Mouse (Mus musculus) CD4-positive, CD25-positive, alpha-beta regulatory T cell, adult 4 months (primary cell): ENCODE data around the gene Tmem198. TPM values are rescaled to one million over a fixed set of nuclear protein-coding genes. Genes with fewer than 3 reads are reported as not detected.

Experiments used
- ATAC-seq: one replicate; pipeline ENCODE4 v1.8.0; 2017
- polyA plus RNA-seq, 2 experiments: library from polyadenylated mRNA; unstranded; fragments of 100-300 nt; shearing (Covaris generic); gene quantifications; one replicate each; pipeline ENCODE4 v1.2.1; 2017

Tmem198 gene
- polyA plus RNA-seq, 2 experiments from 2014 or later, result not detected

GRCm38 (mm10) chr1:75490785-75491551, 11.6 kb downstream of the Tmem198 start:
- no peak for ATAC-seq

GRCm38 (mm10) chr1:75492579-75493170, 13.3 kb downstream of the Tmem198 start:
- no peak for ATAC-seq

- peak; percentile 62 for ATAC-seq
Measured at GRCm38 (mm10) chr1:75494878-75495548, 15.7 kb downstream of the Tmem198 start.

- ATAC-seq, result no peak
Measured at GRCm38 (mm10) chr1:75498897-75499296, 19.6 kb downstream of the Tmem198 start.

- no peak for ATAC-seq
Measured at GRCm38 (mm10) chr1:75499441-75499840, 20.1 kb downstream of the Tmem198 start.

GRCm38 (mm10) chr1:75501905-75502304, 22.6 kb downstream of the Tmem198 start:
- ATAC-seq, result no peak

GRCm38 (mm10) chr1:75502945-75503650, 23.8 kb downstream of the Tmem198 start:
- no peak for ATAC-seq

- no peak for ATAC-seq
Measured at GRCm38 (mm10) chr1:75503651-75503980, 24.3 kb downstream of the Tmem198 start.

- ATAC-seq, result no peak
Measured at GRCm38 (mm10) chr1:75504256-75505045, 25.1 kb downstream of the Tmem198 start.

GRCm38 (mm10) chr1:75505159-75505955, 26.0 kb downstream of the Tmem198 start:
- ATAC-seq, result no peak

GRCm38 (mm10) chr1:75505956-75506831, 26.9 kb downstream of the Tmem198 start, which contains the start of gene Obsl1:
Gene Obsl1, minus strand, starts transcription at chr1:75506452.
- no peak for ATAC-seq

- ATAC-seq, result no peak
Measured at GRCm38 (mm10) chr1:75507006-75507405, 27.7 kb downstream of the Tmem198 start, which contains the start of gene Inha. Gene Inha, plus strand, starts transcription at chr1:75507077.

GRCm38 (mm10) chr1:75509586-75509985, 30.3 kb downstream of the Tmem198 start:
- ATAC-seq, result no peak

- no peak for ATAC-seq
Measured at GRCm38 (mm10) chr1:75510154-75510553, 30.8 kb downstream of the Tmem198 start.

GRCm38 (mm10) chr1:75511437-75512210, 32.3 kb downstream of the Tmem198 start:
- no peak for ATAC-seq

GRCm38 (mm10) chr1:75512550-75512949, 33.2 kb downstream of the Tmem198 start:
- ATAC-seq, result no peak

GRCm38 (mm10) chr1:75516703-75517380, 37.5 kb downstream of the Tmem198 start:
- ATAC-seq, result no peak

- ATAC-seq, result no peak
Measured at GRCm38 (mm10) chr1:75517984-75518383, 38.7 kb downstream of the Tmem198 start.

- no peak for ATAC-seq
Measured at GRCm38 (mm10) chr1:75518427-75518826, 39.1 kb downstream of the Tmem198 start.
